Mouse (Mus musculus) thymus, postnatal 25 days (tissue): ENCODE data around the gene Gm13889.

Source experiments
- DNase-seq: peaks from one replicate; pipeline ENCODE4 v3.0.0; 2022

Gene Gm13889

GRCm38 (mm10) chr2:93956908-93957784 lies at the start of gene Gm13889:
Gm13889 (minus strand) TSS chr2:93957201.
- DNase-seq, result peak; percentile 42

GRCm38 (mm10) chr2:94002331-94002730 lies 45.3 kb upstream of the Gm13889 start:
- peak; percentile 76 for DNase-seq

GRCm38 (mm10) chr2:94001918-94002317 lies 44.9 kb upstream of the Gm13889 start:
- no peak for DNase-seq

- no peak for DNase-seq
Measured at GRCm38 (mm10) chr2:94001411-94001810, 44.4 kb upstream of the Gm13889 start.

- no peak for DNase-seq
Measured at GRCm38 (mm10) chr2:93996254-93996653, 39.3 kb upstream of the Gm13889 start, which contains the start of gene Gm27027. Gm27027 (minus strand) TSS chr2:93996354.

- no peak for DNase-seq
Measured at GRCm38 (mm10) chr2:93992810-93993209, 35.8 kb upstream of the Gm13889 start.

- no peak for DNase-seq
Measured at GRCm38 (mm10) chr2:93992259-93992658, 35.3 kb upstream of the Gm13889 start.

GRCm38 (mm10) chr2:93991336-93991735 lies 34.3 kb upstream of the Gm13889 start:
- DNase-seq, result no peak

- no peak for DNase-seq
Measured at GRCm38 (mm10) chr2:93988440-93988839, 31.4 kb upstream of the Gm13889 start.

- no peak for DNase-seq
Measured at GRCm38 (mm10) chr2:93982457-93983235, 25.6 kb upstream of the Gm13889 start.

GRCm38 (mm10) chr2:93979249-93980120 lies 22.5 kb upstream of the Gm13889 start:
- no peak for DNase-seq

GRCm38 (mm10) chr2:93976436-93977252 lies 19.6 kb upstream of the Gm13889 start:
- DNase-seq, result peak; percentile 48

- no peak for DNase-seq
Measured at GRCm38 (mm10) chr2:93975526-93976435, 18.8 kb upstream of the Gm13889 start.

GRCm38 (mm10) chr2:93975041-93975440 lies 18.0 kb upstream of the Gm13889 start:
- DNase-seq, result no peak

- DNase-seq, result no peak
Measured at GRCm38 (mm10) chr2:93971647-93972046, 14.6 kb upstream of the Gm13889 start.

- no peak for DNase-seq
Measured at GRCm38 (mm10) chr2:93964494-93965160, 7.6 kb upstream of the Gm13889 start.

- no peak for DNase-seq
Measured at GRCm38 (mm10) chr2:93963802-93964201, 6.8 kb upstream of the Gm13889 start.

- DNase-seq, result no peak
Measured at GRCm38 (mm10) chr2:93961716-93962115, 4.7 kb upstream of the Gm13889 start.

- DNase-seq, result no peak
Measured at GRCm38 (mm10) chr2:93959346-93959745, 2.3 kb upstream of the Gm13889 start.

- no peak for DNase-seq
Measured at GRCm38 (mm10) chr2:93958216-93958615, 1.2 kb upstream of the Gm13889 start.
